Mouse (Mus musculus): ENCODE measurements around the gene Abca7. TPM values are rescaled to one million over a fixed set of nuclear protein-coding genes. Genes with fewer than 3 reads are reported as not detected.

Abca7 gene
- total RNA-seq, 2 experiments from 2014 or later, result 6.9 to 8.1 TPM

Other genes starting within 250 kb of the Abca7 start
- 10 to 100 TPM; 35.4 to 39.6 TPM for gene Polrmt, start 249.9 kb upstream of the Abca7 start, total RNA-seq (2021)
- gene Fgf22, start 241.4 kb upstream of the Abca7 start, total RNA-seq (2021), result not detected
- gene Rnf126, start 229.5 kb upstream of the Abca7 start, total RNA-seq (2021), result 10 to 100 TPM; 40.3 to 45.9 TPM
- gene Fstl3, start 219.2 kb upstream of the Abca7 start, total RNA-seq (2021), result 10 to 100 TPM; 10.3 TPM
- gene Prss57, start 205.5 kb upstream of the Abca7 start, total RNA-seq (2021), result not detected
- 10 to 100 TPM; 78.5 to 88.6 TPM for gene Palm, start 202.9 kb upstream of the Abca7 start, total RNA-seq (2021)
- under 1 TPM; 0.14 to 0.45 TPM for gene Misp, start 175.5 kb upstream of the Abca7 start, total RNA-seq (2021)
- 100 to 1,000 TPM; 167 to 182 TPM for gene Ptbp1, start 142.1 kb upstream of the Abca7 start, total RNA-seq (2021)
- not detected for gene Prtn3, start 122.0 kb upstream of the Abca7 start, total RNA-seq (2021)
- gene Plppr3, start 121.9 kb upstream of the Abca7 start, total RNA-seq (2021), result 1 to 10 TPM; 2.5 to 2.9 TPM
- not detected for gene Elane, start 110.2 kb upstream of the Abca7 start, total RNA-seq (2021)
- gene Cfd, start 105.6 kb upstream of the Abca7 start, total RNA-seq (2021), result under 1 TPM in 1 of 2 experiments, not detected in 1; 0.38 TPM
- 10 to 100 TPM; 67.1 to 68.2 TPM for gene Med16, start 87.6 kb upstream of the Abca7 start, total RNA-seq (2021)
- gene Gm26602, start 85.6 kb upstream of the Abca7 start, total RNA-seq (2021), result not detected
- under 1 TPM; 0.25 to 0.33 TPM for gene Kiss1r, start 79.5 kb upstream of the Abca7 start, total RNA-seq (2021)
- 100 to 1,000 TPM in 1 of 2 experiments, 10 to 100 TPM in 1; 91.0 to 100 TPM for gene R3hdm4, start 75.3 kb upstream of the Abca7 start, total RNA-seq (2021)
- 1 to 10 TPM; 4.2 to 4.3 TPM for gene Arid3a, start 69.5 kb upstream of the Abca7 start, total RNA-seq (2021)
- 10 to 100 TPM; 25.5 to 28.5 TPM for gene Wdr18, start 36.3 kb upstream of the Abca7 start, total RNA-seq (2021)
- under 1 TPM in 1 of 2 experiments, not detected in 1; 0.21 TPM for gene Grin3b, start 25.8 kb upstream of the Abca7 start, total RNA-seq (2021)
- 100 to 1,000 TPM; 117 to 120 TPM for gene Tmem259, start 12.2 kb upstream of the Abca7 start, total RNA-seq (2021)
- 100 to 1,000 TPM; 109 to 113 TPM for gene Cnn2, start 7.9 kb upstream of the Abca7 start, total RNA-seq (2021)
- 1 to 10 TPM; 4.0 to 4.1 TPM for gene Arhgap45, start 20.2 kb downstream of the Abca7 start, total RNA-seq (2021)
- 10 to 100 TPM; 66.6 to 70.7 TPM for gene Polr2e, start 43.3 kb downstream of the Abca7 start, total RNA-seq (2021)
- gene Gpx4, start 50.7 kb downstream of the Abca7 start, total RNA-seq (2021), result 100 to 1,000 TPM; 450 to 489 TPM
- gene Sbno2, start 109.1 kb downstream of the Abca7 start, total RNA-seq (2021), result 10 to 100 TPM; 19.0 to 19.4 TPM
- 10 to 100 TPM; 98.7 to 99.9 TPM for gene Stk11, start 119.3 kb downstream of the Abca7 start, total RNA-seq (2021)
- gene Atp5d, start 142.1 kb downstream of the Abca7 start, total RNA-seq (2021), result 1,000 to 10,000 TPM in 1 of 2 experiments, 100 to 1,000 TPM in 1; 966 to 1,003 TPM
- 1 to 10 TPM; 3.7 to 5.1 TPM for gene Cbarp, start 144.3 kb downstream of the Abca7 start, total RNA-seq (2021)
- gene Midn, start 151.8 kb downstream of the Abca7 start, total RNA-seq (2021), result 100 to 1,000 TPM; 145 to 163 TPM
- gene Cirbp, start 169.5 kb downstream of the Abca7 start, total RNA-seq (2021), result 100 to 1,000 TPM; 163 to 193 TPM
- 1 to 10 TPM; 1.9 to 4.9 TPM for gene 1600002K03Rik, start 176.4 kb downstream of the Abca7 start, total RNA-seq (2021)
- 1 to 10 TPM; 2.8 to 2.9 TPM for gene Efna2, start 183.0 kb downstream of the Abca7 start, total RNA-seq (2021)
- 10 to 100 TPM; 22.8 to 26.7 TPM for gene Mum1, start 229.9 kb downstream of the Abca7 start, total RNA-seq (2021)

Measured in heart, postnatal 4 days (tissue).